Mouse (Mus musculus) kidney, postnatal 25 days (tissue): ENCODE data around the gene S100a4.

Experiments
- DNase-seq, 2 experiments: peaks; one replicate each; pipeline ENCODE4 v3.0.0; 2021; ENCODE audit warnings: mixed read lengths in 2 of 2

The S100a4 gene

GRCm38 (mm10) chr3:90627366-90627765 lies 23.8 kb downstream of the S100a4 start:
- DNase-seq, result no peak

GRCm38 (mm10) chr3:90627807-90628206 lies 24.2 kb downstream of the S100a4 start:
- no peak for DNase-seq

- no peak for DNase-seq
Measured at GRCm38 (mm10) chr3:90629298-90629697, 25.7 kb downstream of the S100a4 start.

- no peak for DNase-seq
Measured at GRCm38 (mm10) chr3:90631984-90632383, 28.4 kb downstream of the S100a4 start.

- DNase-seq, result no peak
Measured at GRCm38 (mm10) chr3:90638511-90639275, 35.1 kb downstream of the S100a4 start.

GRCm38 (mm10) chr3:90639511-90640154 lies 36.1 kb downstream of the S100a4 start:
- DNase-seq, result peak in 1 of 2 experiments; percentile 51

GRCm38 (mm10) chr3:90640981-90641380 lies 37.4 kb downstream of the S100a4 start:
- DNase-seq, result no peak

GRCm38 (mm10) chr3:90644220-90644619 lies 40.6 kb downstream of the S100a4 start:
- DNase-seq, result peak; percentile 51 to 73

GRCm38 (mm10) chr3:90647291-90647690 lies 43.7 kb downstream of the S100a4 start:
- no peak for DNase-seq

- no peak for DNase-seq
Measured at GRCm38 (mm10) chr3:90648981-90649380, 45.4 kb downstream of the S100a4 start.

GRCm38 (mm10) chr3:90649832-90650231 lies 46.3 kb downstream of the S100a4 start:
- DNase-seq, result no peak

- peak; percentile 56 to 86 for DNase-seq
Measured at GRCm38 (mm10) chr3:90652878-90653508, 49.4 kb downstream of the S100a4 start.

GRCm38 (mm10) chr3:90653717-90654116 lies 50.1 kb downstream of the S100a4 start, which contains the start of gene S100a7a:
S100a7a (plus strand) TSS chr3:90654017.
- no peak for DNase-seq
